Mouse (Mus musculus) monocyte, adult 2 months (primary cell): Measurements from ENCODE around the gene Slc26a10.

Experiments used
- DNase-seq, 2 experiments: peaks; one replicate each; pipeline ENCODE4 v3.0.0; 2022; ENCODE audit warnings: low spot score in 2 of 2, low read depth in 1 of 2

The Slc26a10 gene

GRCm38 (mm10) chr10:127183759-127184158, 3.3 kb upstream of the Slc26a10 start:
- no peak for DNase-seq

DNA sequence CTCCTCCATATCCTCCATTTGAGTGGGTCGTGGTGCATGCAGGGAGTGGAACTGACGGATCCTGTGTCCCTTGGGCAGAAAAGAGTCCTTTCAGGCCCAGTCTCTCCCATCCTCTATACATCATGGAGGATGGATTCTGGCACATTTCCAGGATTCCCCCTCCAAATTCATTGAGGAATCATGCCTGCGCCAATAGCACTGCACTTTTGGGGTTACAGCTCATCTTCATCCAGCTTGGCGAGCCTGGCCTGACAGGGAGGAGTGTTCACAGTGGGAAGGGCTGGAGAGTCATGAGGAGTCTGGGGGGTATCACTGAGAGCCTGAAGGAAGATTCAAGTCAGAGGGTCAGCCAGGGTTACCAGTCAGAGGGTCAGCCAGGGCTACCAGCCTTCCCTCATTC, 2.2 kb upstream of the Slc26a10 start:
- no peak for DNase-seq

- no peak for DNase-seq
Measured at GRCm38 (mm10) chr10:127181566-127181965, 1.1 kb upstream of the Slc26a10 start.

DNA sequence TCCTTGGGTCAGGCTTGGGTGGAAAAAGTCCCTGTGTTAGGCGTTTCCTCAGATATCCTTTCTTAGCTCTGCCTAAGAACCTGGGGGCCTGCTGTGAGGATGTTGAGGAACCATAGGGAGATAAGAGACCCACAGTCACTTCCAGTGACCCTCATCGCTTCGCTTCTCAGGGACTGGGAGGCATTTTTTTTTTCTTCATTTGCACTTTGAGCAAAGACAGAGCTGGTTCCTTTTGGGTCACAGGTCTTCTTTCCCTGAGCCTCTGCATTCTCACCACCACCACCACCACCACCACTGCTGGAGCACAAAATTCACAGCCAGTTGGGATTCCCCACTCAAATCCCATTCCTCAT, 226 bp upstream of the Slc26a10 start:
- no peak for DNase-seq

DNA sequence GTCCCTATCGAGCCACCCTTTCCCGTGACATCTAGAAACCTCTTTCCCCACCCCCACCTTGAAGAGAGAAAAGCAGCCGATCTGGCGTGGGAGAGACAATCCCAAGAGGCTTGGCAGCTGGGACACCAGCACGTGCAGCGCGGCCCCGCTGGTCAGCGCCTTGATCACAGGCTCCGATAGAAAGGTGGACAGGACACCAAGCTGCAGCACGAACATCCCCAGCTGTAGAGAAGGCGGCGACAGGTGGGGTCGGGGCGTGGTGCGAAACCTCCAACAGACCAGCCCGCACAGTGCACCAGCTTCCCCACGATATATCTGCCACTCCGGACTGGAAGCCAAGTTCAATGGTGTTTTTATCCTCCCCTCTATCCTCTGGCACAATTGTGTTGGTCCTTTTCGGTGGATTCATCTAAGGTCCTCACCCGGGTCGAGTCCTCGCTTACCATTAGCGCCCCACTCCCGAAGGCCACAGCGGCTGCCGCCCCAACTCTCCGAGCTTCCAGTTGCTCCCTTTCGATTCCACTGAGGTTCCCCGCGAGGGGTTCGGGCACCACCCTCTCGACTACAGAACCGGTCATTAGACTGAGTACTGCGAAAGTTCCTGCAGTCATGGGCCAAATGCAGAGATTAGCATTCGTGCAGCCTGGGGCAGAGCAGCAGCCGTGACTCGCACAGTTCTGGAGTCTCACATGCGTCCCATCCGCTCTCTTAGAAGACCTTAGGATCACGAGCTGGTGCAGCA, 2.0 kb downstream of the Slc26a10 start:
- no peak for DNase-seq

GRCm38 (mm10) chr10:127177719-127178118, 2.7 kb downstream of the Slc26a10 start:
- DNase-seq, result no peak

- DNase-seq, result no peak
Measured at GRCm38 (mm10) chr10:127177235-127177634, 3.2 kb downstream of the Slc26a10 start.

GRCm38 (mm10) chr10:127176756-127177155, 3.7 kb downstream of the Slc26a10 start:
- DNase-seq, result no peak

DNA sequence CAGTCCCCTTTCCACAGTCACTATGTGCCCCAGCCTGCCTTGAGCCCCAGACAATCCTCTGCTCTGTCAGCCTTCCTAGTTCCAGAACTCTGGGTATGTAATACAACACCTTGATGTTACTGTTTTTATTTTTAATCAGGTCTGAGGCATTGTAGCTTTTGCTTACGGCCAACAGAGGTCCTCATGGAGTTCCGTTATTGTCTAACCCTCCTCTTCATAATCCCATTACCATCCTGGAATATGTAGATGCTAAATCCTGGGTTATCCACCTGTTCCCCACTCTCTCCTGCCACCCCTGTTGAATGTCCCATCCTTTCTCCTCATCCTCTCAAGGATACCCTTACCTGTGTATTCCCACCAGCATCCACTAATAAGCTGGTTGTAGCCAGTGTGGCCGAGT, 4.2 kb downstream of the Slc26a10 start:
- DNase-seq, result no peak

DNA sequence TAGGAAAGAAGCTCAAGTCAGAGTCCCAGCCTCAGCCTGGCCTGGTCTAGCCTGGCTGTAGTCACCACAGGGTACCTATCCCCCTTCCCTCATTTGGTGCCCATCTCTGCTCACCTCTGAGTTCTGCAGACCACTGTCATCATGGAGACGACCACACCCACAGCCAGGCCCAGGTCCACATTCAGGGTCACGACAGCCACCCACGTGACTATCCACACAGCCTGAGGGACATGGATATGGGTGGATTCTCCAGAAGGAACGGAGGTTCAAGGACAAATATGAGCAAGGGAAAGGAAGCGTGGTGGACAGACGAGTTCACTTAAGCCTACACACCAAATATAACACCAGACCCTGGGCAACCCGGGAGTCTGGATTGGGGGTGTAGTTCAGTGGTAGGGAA, 6.3 kb downstream of the Slc26a10 start:
- no peak for DNase-seq

DNA sequence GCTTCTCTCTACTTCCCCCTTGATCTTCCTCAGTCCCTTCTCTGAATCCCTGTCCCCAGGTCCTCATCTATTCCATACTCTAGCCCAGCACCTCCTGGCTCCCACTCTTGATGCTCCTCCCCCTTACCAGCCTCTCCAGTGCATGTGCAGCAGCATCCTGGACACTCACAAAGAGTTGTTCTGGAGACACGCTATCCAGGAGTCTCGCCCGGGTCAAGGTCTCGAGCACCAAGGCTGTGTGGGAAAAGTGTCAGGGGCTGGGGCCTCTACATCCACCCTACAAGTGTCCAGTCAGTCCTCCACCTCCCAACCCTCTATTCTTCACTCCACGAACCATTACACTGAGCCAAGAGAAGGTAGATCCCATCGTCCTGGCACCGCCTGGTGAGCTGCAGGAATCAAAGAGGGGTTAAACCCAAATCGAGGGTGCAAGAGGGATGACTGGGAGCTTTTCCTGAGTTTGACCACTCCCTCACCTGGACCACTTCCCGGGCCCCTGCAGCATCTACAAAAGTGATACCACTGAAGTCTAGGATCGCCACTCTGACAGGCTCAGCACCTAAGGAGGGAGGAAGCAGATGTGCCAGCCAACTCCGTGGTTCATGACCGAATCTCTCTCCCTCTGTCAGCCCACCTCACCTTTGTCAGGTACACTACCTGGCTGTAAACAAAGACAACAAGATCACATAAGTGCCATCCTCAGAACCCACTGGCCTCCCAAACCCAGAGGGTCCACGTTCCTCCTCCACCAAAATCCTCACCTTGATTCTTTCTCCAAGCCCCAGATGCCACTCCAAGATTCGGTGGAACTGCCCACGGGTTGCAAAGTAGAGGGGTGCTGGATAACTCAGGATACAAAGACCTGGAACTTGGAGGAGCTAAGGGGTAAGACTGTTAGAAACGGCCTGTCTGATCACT, 7.0 kb downstream of the Slc26a10 start:
- no peak for DNase-seq

DNA sequence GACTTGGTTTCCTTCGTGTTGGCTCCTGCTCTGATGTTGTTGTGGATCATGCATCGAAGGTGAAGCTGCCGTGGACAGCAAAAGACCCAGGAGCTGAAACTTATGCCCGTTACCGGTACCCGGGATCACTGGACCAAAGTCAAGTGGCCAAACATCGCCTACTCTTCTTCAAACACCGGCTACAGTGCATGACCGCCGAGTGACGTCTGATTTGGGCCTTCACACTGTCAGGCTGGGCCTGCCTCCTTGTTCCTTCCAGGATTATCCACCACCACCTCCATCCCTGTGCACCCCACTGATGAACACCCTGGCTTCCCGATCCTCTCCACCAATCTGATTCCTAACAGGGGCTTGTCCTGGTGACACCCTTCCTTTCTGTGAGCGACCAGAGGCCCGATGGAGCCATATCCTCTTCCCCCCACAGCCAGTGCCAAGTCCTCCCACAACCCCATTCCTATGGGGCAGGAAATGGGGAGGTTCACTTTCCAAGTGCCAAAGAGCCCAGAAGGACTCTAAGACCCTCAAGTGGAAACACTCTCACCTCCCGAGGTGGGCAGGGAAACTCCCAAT, 8.7 kb downstream of the Slc26a10 start:
- DNase-seq, result no peak

GRCm38 (mm10) chr10:127170837-127171272, 9.6 kb downstream of the Slc26a10 start:
- peak; percentile 60 to 80 for DNase-seq

- DNase-seq, result no peak
Measured at GRCm38 (mm10) chr10:127170002-127170401, 10.4 kb downstream of the Slc26a10 start.

GRCm38 (mm10) chr10:127167614-127168192, 12.7 kb downstream of the Slc26a10 start:
- no peak for DNase-seq

- peak in 1 of 2 experiments; percentile 33 for DNase-seq
Measured at GRCm38 (mm10) chr10:127166771-127167613, 13.5 kb downstream of the Slc26a10 start.

DNA sequence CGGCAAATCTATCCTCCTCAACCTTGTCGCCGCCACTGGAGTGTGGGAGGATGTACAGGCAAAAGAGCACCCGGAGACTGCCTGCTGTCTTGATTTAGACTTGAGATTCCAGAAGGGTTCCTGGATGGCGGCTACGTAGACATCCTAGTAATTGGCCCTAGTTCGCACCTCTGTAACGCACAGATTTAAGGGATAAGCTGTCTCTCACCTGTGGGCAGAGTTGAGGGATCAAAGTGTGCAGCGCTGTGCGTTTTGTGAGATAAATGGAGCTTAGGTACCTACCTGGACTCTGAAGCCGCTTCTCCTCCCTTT, 14.1 kb downstream of the Slc26a10 start:
- no peak for DNase-seq

GRCm38 (mm10) chr10:127165654-127166403, 14.6 kb downstream of the Slc26a10 start:
- DNase-seq, result peak in 1 of 2 experiments; percentile 54

DNA sequence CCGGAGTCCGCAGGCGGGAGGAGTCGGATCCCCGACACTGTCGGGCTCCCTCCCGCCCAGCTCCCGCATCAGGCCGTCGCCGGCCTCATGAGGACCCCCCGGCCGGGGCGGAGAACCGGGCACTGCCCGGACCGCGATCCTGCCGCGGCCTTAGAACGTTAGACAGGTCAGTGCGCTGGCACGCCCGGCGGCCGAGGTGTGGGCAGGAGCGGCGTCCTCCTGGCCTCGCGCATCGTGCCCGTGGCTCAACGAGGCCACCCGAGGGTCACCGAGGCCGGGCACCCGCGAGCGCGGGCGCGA, 15.1 kb downstream of the Slc26a10 start:
- no peak for DNase-seq

- peak; percentile 54 to 77 for DNase-seq
Measured at GRCm38 (mm10) chr10:127164631-127165353, 15.7 kb downstream of the Slc26a10 start, which contains the start of gene B4galnt1. Gene B4galnt1, plus strand, starts transcription at chr10:127165225.
